Mouse (Mus musculus) spleen, adult 2 months (tissue): Measurements from ENCODE around the gene Gpr183. TPM values are rescaled to one million over a fixed set of nuclear protein-coding genes. Genes with fewer than 3 reads are reported as not detected.
A peak's percentile ranks its signal among the peaks of the same experiment; 100 is the strongest.

Source experiments
- DNase-seq, 2 experiments: peaks; one replicate each; pipeline versions ENCODE4 v3.0.0 to v3.0.0-alpha.2; 2012 to 2021; ENCODE audit warnings: low spot score in 2 of 2, low read depth in 1 of 2
- H3K27ac ChIP-seq: fragments of 200-500 bp; 2 replicates; pipeline ENCODE4 v1.5.1; 2012; ENCODE audit warnings: low read length, inconsistent platforms; ENCODE audit not compliant: insufficient read depth
- H3K27me3 ChIP-seq: fragments of 200-500 bp; 2 replicates; pipeline ENCODE4 v1.6.1; 2012; ENCODE audit warnings: mild to moderate bottlenecking, moderate library complexity, low read length, inconsistent platforms; ENCODE audit not compliant: control insufficient read depth, insufficient read depth
- H3K36me3 ChIP-seq: fragments of 200-500 bp; 2 replicates; pipeline ENCODE4 v1.6.1; 2012; ENCODE audit warnings: mild to moderate bottlenecking, low read length, inconsistent platforms; ENCODE audit not compliant: control insufficient read depth, insufficient read depth
- H3K4me1 ChIP-seq: fragments of 200-500 bp; 2 replicates; pipeline ENCODE4 v1.6.1; 2011; ENCODE audit warnings: inconsistent platforms; ENCODE audit not compliant: control insufficient read depth, insufficient read depth, insufficient read length
- H3K4me3 ChIP-seq: fragments of 200-500 bp; 2 replicates; pipeline ENCODE4 v1.5.1; 2011; ENCODE audit warnings: mild to moderate bottlenecking, inconsistent platforms; ENCODE audit not compliant: insufficient read depth, insufficient read length; ENCODE audit errors: extremely low read depth
- CTCF ChIP-seq: fragments of 200-500 bp; IDR thresholded peaks from 2 replicates; pipeline ENCODE4 v1.5.1; 2011; ENCODE audit warnings: mild to moderate bottlenecking, inconsistent platforms; ENCODE audit not compliant: insufficient read depth, insufficient read length, insufficient replicate concordance; ENCODE audit errors: extremely low read depth
- POLR2A ChIP-seq: fragments of 200-500 bp; IDR thresholded peaks from 2 replicates; pipeline ENCODE4 v1.6.1; 2011; ENCODE audit warnings: low read depth, low read length, inconsistent platforms
- WGBS: fragments of 180-500 bp; shearing (Covaris S2); methylation state at CpG from one replicate; pipeline ENCODE4 v1.1.7; 2018; 5-methylcytosine and 5-hydroxymethylcytosine counted together
- polyA plus RNA-seq: library from polyadenylated mRNA; depleted of rRNA; stranded (reverse); fragments of >200 nt; gene quantifications from 2 replicates; pipeline ENCODE4 v1.2.3, GENCODE M21; 2012; rRNA removed

Gene Gpr183
- polyA plus RNA-seq, 1 experiment, result 19.3 TPM

DNA sequence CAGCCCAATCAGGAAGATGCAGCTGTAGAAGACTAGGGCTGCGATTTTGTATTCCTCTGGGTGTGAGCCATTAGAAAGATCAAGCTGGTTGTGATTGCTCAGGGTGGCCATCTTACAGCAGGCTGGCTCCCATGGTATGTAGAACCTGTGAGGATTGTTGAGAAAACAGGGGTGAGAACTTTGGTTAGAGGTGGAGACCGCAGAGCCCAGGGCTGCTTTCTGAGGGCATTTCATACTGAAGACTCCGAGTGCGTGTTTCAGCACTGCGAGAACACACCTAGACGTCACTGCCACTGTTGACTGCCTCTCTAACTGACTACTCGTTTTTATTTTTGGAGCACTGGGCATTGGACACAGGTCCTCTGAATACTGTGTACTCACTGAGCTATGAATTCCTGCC, 52.5 kb downstream of the Gpr183 start:
- Histone ChIP-seq H3K27me3 (no peaks in the 10 kb centered on the region), H3K27ac (no peak overlapping the region), H3K4me3 (no peak overlapping the region), H3K36me3 (peaks cover 30% of the 10 kb centered on the region), H3K4me1 (peaks cover 24% of the 10 kb centered on the region)
- TF ChIP-seq CTCF (no peak), POLR2A (no peak)
- 91% methylated on average over 7 of the region's 7 CpGs for WGBS
- DNase-seq, result no peak

DNA sequence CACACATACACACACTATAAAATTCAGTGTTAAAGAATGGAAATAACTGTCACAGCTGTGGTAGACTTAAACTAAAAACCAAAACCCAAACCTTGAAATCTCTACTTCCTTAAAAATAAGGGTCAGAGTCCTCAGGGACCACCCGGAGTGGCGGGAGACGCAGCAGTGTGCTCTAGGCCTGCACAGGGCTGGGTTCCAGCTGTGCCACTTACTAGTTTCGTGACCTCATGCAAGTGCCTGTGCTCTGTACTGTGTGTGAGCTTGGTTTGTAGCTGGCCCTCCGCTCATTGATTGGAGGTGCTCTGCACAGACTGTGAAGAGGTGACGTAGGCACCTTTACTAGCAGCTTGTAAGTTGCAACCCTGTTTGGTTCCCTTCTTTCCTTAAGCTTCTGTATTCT, 55.1 kb downstream of the Gpr183 start:
- DNase-seq, result no peak
- Histone ChIP-seq H3K27ac (no peak overlapping the region), H3K4me3 (no peak overlapping the region), H3K36me3 (peaks cover 32% of the 10 kb centered on the region), H3K4me1 (peaks cover 38% of the 10 kb centered on the region), H3K27me3 (no peaks in the 10 kb centered on the region)
- TF ChIP-seq CTCF, result no peak
- no peak for TF ChIP-seq POLR2A
- WGBS, result 44% methylated on average over 6 of the region's 6 CpGs

DNA sequence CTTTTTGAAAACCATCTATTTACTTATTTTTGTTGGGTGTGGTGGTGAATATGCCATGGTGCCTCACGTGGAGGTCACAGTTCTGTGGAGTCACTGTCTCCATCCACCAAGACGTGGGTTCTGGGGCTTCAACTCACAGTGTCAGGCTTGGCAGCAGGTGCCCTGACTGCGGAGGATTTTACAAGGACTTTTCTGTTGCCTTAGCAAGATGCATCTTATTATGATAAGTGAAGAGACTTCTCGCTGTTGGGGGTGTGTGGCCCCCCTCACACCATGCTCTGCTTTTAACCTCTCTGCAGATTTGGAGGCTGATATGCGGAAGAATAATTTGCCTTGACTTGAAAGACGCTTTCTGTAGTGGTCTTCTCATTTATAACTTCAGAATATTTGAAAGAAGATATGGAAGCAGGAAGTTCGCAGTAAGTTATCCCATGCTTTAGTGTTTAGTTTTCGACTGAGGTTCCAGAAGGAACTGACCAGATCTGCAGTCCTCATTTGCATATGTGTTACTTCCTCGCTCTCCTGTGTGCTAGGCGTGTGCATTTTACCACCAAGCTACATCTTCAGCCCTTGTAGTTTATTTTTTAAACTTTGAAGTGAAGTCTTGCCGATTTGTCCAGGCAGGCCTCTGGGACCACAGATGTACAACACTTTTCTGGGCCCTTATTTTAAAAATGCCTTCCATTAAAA, 57.9 kb downstream of the Gpr183 start:
- H3K27me3 ChIP-seq, result no peaks in the 10 kb centered on the region
- H3K4me3 ChIP-seq, result no peak overlapping the region
- peaks cover 50% of the 10 kb centered on the region for H3K4me1 ChIP-seq
- H3K36me3 ChIP-seq, result peaks cover 26% of the 10 kb centered on the region
- no peak for TF ChIP-seq CTCF
- no peak for TF ChIP-seq POLR2A
- 29% methylated on average over 11 of the region's 11 CpGs for WGBS
- no peak for DNase-seq
- H3K27ac ChIP-seq, result peak overlapping the region; percentile 91

GRCm38 (mm10) chr14:121906341-121906991, 58.5 kb downstream of the Gpr183 start:
- Histone ChIP-seq H3K4me3 (no peak overlapping the region), H3K36me3 (peaks cover 19% of the 10 kb centered on the region), H3K4me1 (peaks cover 47% of the 10 kb centered on the region), H3K27ac (peak overlapping the region; percentile 91), H3K27me3 (no peaks in the 10 kb centered on the region)
- no peak for DNase-seq
- 8% methylated on average over 8 of the region's 8 CpGs for WGBS
- no peak for TF ChIP-seq POLR2A
- no peak for TF ChIP-seq CTCF

- TF ChIP-seq POLR2A (no peak), CTCF (no peak)
- Histone ChIP-seq H3K4me3 (no peak overlapping the region), H3K4me1 (peaks cover 43% of the 10 kb centered on the region), H3K27ac (peak overlapping the region; percentile 9), H3K27me3 (no peaks in the 10 kb centered on the region), H3K36me3 (peaks cover 9% of the 10 kb centered on the region)
- DNase-seq, result no peak
- WGBS, result 4% methylated on average over 3 of the region's 3 CpGs
Observed at GRCm38 (mm10) chr14:121904754-121905153, 60.2 kb downstream of the Gpr183 start.

- WGBS, result 29% methylated on average over 7 of the region's 7 CpGs
- Histone ChIP-seq H3K27me3 (no peaks in the 10 kb centered on the region), H3K4me3 (no peak overlapping the region), H3K27ac (peak overlapping the region; percentile 80), H3K4me1 (peaks cover 45% of the 10 kb centered on the region), H3K36me3 (peaks cover 4% of the 10 kb centered on the region; the same call in 1 of the 2 replicates)
- TF ChIP-seq POLR2A (no peak), CTCF (no peak)
- DNase-seq, result no peak
Observed at GRCm38 (mm10) chr14:121903381-121903876, 61.6 kb downstream of the Gpr183 start.

Other genes with a start within 250 kb of the Gpr183 start
- 6.7 and 7.8 TPM in 2 replicates for gene Dock9, start 167.4 kb downstream of the Gpr183 start, polyA plus RNA-seq
- gene Ubac2, start 86.6 kb downstream of the Gpr183 start, polyA plus RNA-seq, result 45.3 and 61.2 TPM in 2 replicates
- gene Gpr18, start 49.4 kb downstream of the Gpr183 start, polyA plus RNA-seq, result 91.9 and 111 TPM in 2 replicates
- 0.20 and 0.23 TPM in 2 replicates for gene Timm8a2, start 69.5 kb upstream of the Gpr183 start, polyA plus RNA-seq
- 80.8 and 211 TPM in 2 replicates for gene Tm9sf2, start 141.8 kb upstream of the Gpr183 start, polyA plus RNA-seq
- gene Clybl, start 216.5 kb upstream of the Gpr183 start, polyA plus RNA-seq, result 2.1 TPM in 2 replicates